Mouse (Mus musculus): ENCODE data around the gene Wbp1l. TPM values are rescaled to one million over a fixed set of nuclear protein-coding genes. Genes with fewer than 3 reads are reported as not detected.

Wbp1l gene
- polyA plus RNA-seq, 1 experiment: 293 TPM

GRCm38 (mm10) chr19:46658348-46658747, 59.5 kb downstream of the Wbp1l start:
- Histone ChIP-seq H3K4me3 (ENCODE audit: insufficient read depth, low read depth, low read length) (no peak overlapping the region), H3K4me1 (ENCODE audit: control insufficient read depth, insufficient read depth, low read length) (peaks cover 6% of the 10 kb centered on the region; the same call in 1 of the 2 replicates), H3K27ac (ENCODE audit: insufficient read depth, low read depth, low read length) (no peak overlapping the region)
- TF ChIP-seq CTCF (IDR thresholded peaks at IDR 0.05; ENCODE audit: insufficient read depth, low read depth, low read length) (no peak), POLR2A (IDR thresholded peaks at IDR 0.05; ENCODE audit: insufficient read depth, low read depth, low read length) (no peak)
- 98% methylated on average over 7 of the region's 7 CpGs for WGBS

GRCm38 (mm10) chr19:46658851-46659250, 60.0 kb downstream of the Wbp1l start:
- no peak overlapping the region for H3K4me3 ChIP-seq (ENCODE audit: insufficient read depth, low read depth, low read length)
- peaks cover 6% of the 10 kb centered on the region; the same call in 1 of the 2 replicates for H3K4me1 ChIP-seq (ENCODE audit: control insufficient read depth, insufficient read depth, low read length)
- no peak overlapping the region for H3K27ac ChIP-seq (ENCODE audit: insufficient read depth, low read depth, low read length)
- WGBS: 83% methylated on average over 9 of the region's 9 CpGs
- TF ChIP-seq POLR2A (IDR thresholded peaks at IDR 0.05; ENCODE audit: insufficient read depth, low read depth, low read length) (no peak), CTCF (IDR thresholded peaks at IDR 0.05; ENCODE audit: insufficient read depth, low read depth, low read length) (no peak)

- H3K27ac ChIP-seq (ENCODE audit: insufficient read depth, low read depth, low read length): no peak overlapping the region
- WGBS: 64% methylated on average over 4 of the region's 4 CpGs
- no peak for TF ChIP-seq CTCF (IDR thresholded peaks at IDR 0.05; ENCODE audit: insufficient read depth, low read depth, low read length)
- H3K4me1 ChIP-seq (ENCODE audit: control insufficient read depth, insufficient read depth, low read length): peaks cover 10% of the 10 kb centered on the region
- H3K4me3 ChIP-seq (ENCODE audit: insufficient read depth, low read depth, low read length): no peak overlapping the region
Observed at GRCm38 (mm10) chr19:46661511-46661910, 62.6 kb downstream of the Wbp1l start.

GRCm38 (mm10) chr19:46662214-46662613, 63.3 kb downstream of the Wbp1l start:
- no peak overlapping the region for H3K27ac ChIP-seq (ENCODE audit: insufficient read depth, low read depth, low read length)
- peaks cover 10% of the 10 kb centered on the region for H3K4me1 ChIP-seq (ENCODE audit: control insufficient read depth, insufficient read depth, low read length)
- H3K4me3 ChIP-seq (ENCODE audit: insufficient read depth, low read depth, low read length): no peak overlapping the region
- TF ChIP-seq POLR2A (IDR thresholded peaks at IDR 0.05; ENCODE audit: insufficient read depth, low read depth, low read length) (no peak), CTCF (IDR thresholded peaks at IDR 0.05; ENCODE audit: insufficient read depth, low read depth, low read length) (no peak)
- WGBS: 88% methylated on average over 8 of the region's 8 CpGs

GRCm38 (mm10) chr19:46662784-46663183, 63.9 kb downstream of the Wbp1l start:
- WGBS: 87% methylated on average over 6 of the region's 6 CpGs
- H3K27ac ChIP-seq (ENCODE audit: insufficient read depth, low read depth, low read length): no peak overlapping the region
- TF ChIP-seq POLR2A (IDR thresholded peaks at IDR 0.05; ENCODE audit: insufficient read depth, low read depth, low read length) (no peak), CTCF (IDR thresholded peaks at IDR 0.05; ENCODE audit: insufficient read depth, low read depth, low read length) (no peak)
- no peak overlapping the region for H3K4me3 ChIP-seq (ENCODE audit: insufficient read depth, low read depth, low read length)
- H3K4me1 ChIP-seq (ENCODE audit: control insufficient read depth, insufficient read depth, low read length): peaks cover 10% of the 10 kb centered on the region

- no peak for TF ChIP-seq CTCF (IDR thresholded peaks at IDR 0.05; ENCODE audit: insufficient read depth, low read depth, low read length)
- TF ChIP-seq POLR2A (IDR thresholded peaks at IDR 0.05; ENCODE audit: insufficient read depth, low read depth, low read length): no peak
- 29% methylated on average over 7 of the region's 7 CpGs for WGBS
- H3K4me3 ChIP-seq (ENCODE audit: insufficient read depth, low read depth, low read length): no peak overlapping the region
- peaks cover 10% of the 10 kb centered on the region for H3K4me1 ChIP-seq (ENCODE audit: control insufficient read depth, insufficient read depth, low read length)
- H3K27ac ChIP-seq (ENCODE audit: insufficient read depth, low read depth, low read length): no peak overlapping the region
Observed at GRCm38 (mm10) chr19:46665474-46665873, 66.6 kb downstream of the Wbp1l start.

GRCm38 (mm10) chr19:46667300-46667699, 68.4 kb downstream of the Wbp1l start:
- Histone ChIP-seq H3K27ac (ENCODE audit: insufficient read depth, low read depth, low read length) (no peak overlapping the region), H3K4me1 (ENCODE audit: control insufficient read depth, insufficient read depth, low read length) (peaks cover 4% of the 10 kb centered on the region), H3K4me3 (ENCODE audit: insufficient read depth, low read depth, low read length) (no peak overlapping the region)
- TF ChIP-seq POLR2A (IDR thresholded peaks at IDR 0.05; ENCODE audit: insufficient read depth, low read depth, low read length) (no peak), CTCF (IDR thresholded peaks at IDR 0.05; ENCODE audit: insufficient read depth, low read depth, low read length) (no peak)
- WGBS: 74% methylated on average over 11 of the region's 11 CpGs

- peaks cover 4% of the 10 kb centered on the region for H3K4me1 ChIP-seq (ENCODE audit: control insufficient read depth, insufficient read depth, low read length)
- 90% methylated on average over 10 of the region's 10 CpGs for WGBS
- H3K27ac ChIP-seq (ENCODE audit: insufficient read depth, low read depth, low read length): no peak overlapping the region
- H3K4me3 ChIP-seq (ENCODE audit: insufficient read depth, low read depth, low read length): no peak overlapping the region
- no peak for TF ChIP-seq POLR2A (IDR thresholded peaks at IDR 0.05; ENCODE audit: insufficient read depth, low read depth, low read length)
- no peak for TF ChIP-seq CTCF (IDR thresholded peaks at IDR 0.05; ENCODE audit: insufficient read depth, low read depth, low read length)
Observed at GRCm38 (mm10) chr19:46668263-46668662, 69.4 kb downstream of the Wbp1l start.

- TF ChIP-seq CTCF (IDR thresholded peaks at IDR 0.05; ENCODE audit: insufficient read depth, low read depth, low read length) (no peak), POLR2A (IDR thresholded peaks at IDR 0.05; ENCODE audit: insufficient read depth, low read depth, low read length) (no peak)
- H3K4me1 ChIP-seq (ENCODE audit: control insufficient read depth, insufficient read depth, low read length): peaks cover 4% of the 10 kb centered on the region
- no peak overlapping the region for H3K4me3 ChIP-seq (ENCODE audit: insufficient read depth, low read depth, low read length)
- H3K27ac ChIP-seq (ENCODE audit: insufficient read depth, low read depth, low read length): no peak overlapping the region
- WGBS: 91% methylated on average over 5 of the region's 5 CpGs
Observed at GRCm38 (mm10) chr19:46669802-46670201, 70.9 kb downstream of the Wbp1l start.

- TF ChIP-seq POLR2A (IDR thresholded peaks at IDR 0.05; ENCODE audit: insufficient read depth, low read depth, low read length): no peak
- peak; percentile 83 for TF ChIP-seq CTCF (IDR thresholded peaks at IDR 0.05; ENCODE audit: insufficient read depth, low read depth, low read length)
- Histone ChIP-seq H3K4me1 (ENCODE audit: control insufficient read depth, insufficient read depth, low read length) (no peaks in the 10 kb centered on the region), H3K27ac (ENCODE audit: insufficient read depth, low read depth, low read length) (no peak overlapping the region), H3K4me3 (ENCODE audit: insufficient read depth, low read depth, low read length) (no peak overlapping the region)
- 33% methylated on average over 13 of the region's 13 CpGs for WGBS
Observed at GRCm38 (mm10) chr19:46670691-46671090, 71.8 kb downstream of the Wbp1l start.
